Mouse (Mus musculus): ENCODE results near the gene Ppp1r10. TPM values are rescaled to one million over a fixed set of nuclear protein-coding genes. Genes with fewer than 3 reads are reported as not detected.

Gene Ppp1r10
- total RNA-seq, 2 experiments from 2014 or later = 83.2 to 83.8 TPM

- DNase-seq (ENCODE audit: low spot score in 2 of 2) = peak; percentile 96
- Histone ChIP-seq H3K4me3 (peak within 1 kb of the TSS; percentile 87), H3K27ac (peak within 1 kb of the TSS; percentile 83)
- peak; percentile 89 for TF ChIP-seq CTCF (conservative IDR thresholded peaks at IDR 0.05)
Measured at GRCm38 (mm10) chr17:35879245-35880057, 36.8 kb upstream of the Ppp1r10 start, which contains the start of gene Dhx16. TSS of gene Dhx16 (plus strand) at chr17:35879819.

DNA sequence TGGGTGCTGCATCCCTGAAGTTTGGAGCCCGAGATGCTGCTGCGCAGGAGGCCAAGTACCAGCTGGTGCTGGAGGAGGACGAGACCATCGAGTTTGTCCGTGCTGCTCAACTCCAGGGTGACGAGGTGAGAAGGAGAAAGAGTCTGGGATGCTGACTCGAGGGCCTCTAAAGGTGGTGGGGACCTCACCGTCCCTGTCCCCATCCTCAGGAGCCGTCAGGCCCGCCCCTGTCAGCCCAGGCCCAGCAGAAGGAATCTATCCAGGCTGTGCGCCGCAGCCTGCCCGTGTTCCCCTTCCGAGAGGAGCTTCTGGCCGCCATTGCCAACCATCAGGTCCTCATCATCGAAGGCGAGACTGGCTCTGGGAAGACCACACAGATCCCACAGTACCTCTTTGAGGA, 33.3 kb upstream of the Ppp1r10 start:
- DNase-seq (ENCODE audit: low spot score in 2 of 2) = no peak
- no peak for TF ChIP-seq CTCF (conservative IDR thresholded peaks at IDR 0.05)
- no peak overlapping the region for H3K4me3 ChIP-seq
- no peak overlapping the region for H3K27ac ChIP-seq

- DNase-seq (ENCODE audit: low spot score in 2 of 2) = no peak
- no peak for TF ChIP-seq CTCF (conservative IDR thresholded peaks at IDR 0.05)
- Histone ChIP-seq H3K27ac (no peak overlapping the region), H3K4me3 (no peak overlapping the region)
Measured at GRCm38 (mm10) chr17:35883777-35884176, 32.5 kb upstream of the Ppp1r10 start.

GRCm38 (mm10) chr17:35887725-35888124, 28.5 kb upstream of the Ppp1r10 start:
- no peak for DNase-seq (ENCODE audit: low spot score in 2 of 2)
- TF ChIP-seq CTCF (conservative IDR thresholded peaks at IDR 0.05) = no peak
- no peak overlapping the region for H3K27ac ChIP-seq
- H3K4me3 ChIP-seq = no peak overlapping the region

DNA sequence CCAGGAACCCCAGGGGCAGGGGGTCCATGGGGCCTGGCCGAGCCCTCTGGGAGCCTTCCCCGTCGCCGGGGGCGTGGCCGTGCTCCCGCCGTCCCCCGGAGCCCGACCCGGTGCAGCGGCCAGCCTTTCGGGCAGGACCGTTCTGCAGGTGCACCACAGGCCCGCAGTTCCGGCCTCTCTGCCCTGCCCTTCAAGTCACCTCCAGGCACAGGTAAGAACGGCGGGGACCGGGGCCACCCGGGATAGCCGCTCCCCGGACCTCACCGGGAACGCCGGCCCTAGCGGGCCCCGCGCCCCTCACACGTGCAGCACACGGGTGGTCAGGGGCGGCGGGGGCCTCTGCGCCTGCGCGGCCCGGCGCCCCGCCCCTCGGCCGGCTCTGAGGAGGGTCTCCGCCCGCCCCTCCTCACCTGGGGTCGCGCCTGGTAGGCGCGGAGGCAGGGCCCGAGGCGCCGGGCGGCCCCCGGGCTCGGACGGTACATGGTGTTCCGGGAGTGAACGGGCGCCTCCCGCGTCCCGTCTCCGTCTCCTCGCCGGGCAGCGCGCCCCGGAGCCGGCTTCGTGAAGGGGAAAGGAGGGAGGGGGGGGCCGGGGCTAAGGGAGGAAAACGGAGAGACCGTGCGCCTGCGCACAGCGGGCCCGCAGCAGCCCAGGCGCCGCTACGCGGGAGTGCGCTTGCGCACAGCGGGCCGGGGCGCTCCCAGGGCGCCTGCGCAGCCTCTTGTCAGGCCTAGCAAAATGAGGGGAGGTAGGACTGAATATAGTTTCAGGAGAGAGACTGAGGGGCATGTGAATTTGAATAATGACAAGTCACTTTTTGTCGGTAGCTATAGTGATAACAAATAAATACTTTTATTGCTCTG, 19.2 kb upstream of the Ppp1r10 start, which contains the start of gene 2310061I04Rik:
TSS of gene 2310061I04Rik (minus strand) at position 651 of the 863 bp plus-strand sequence.
- no peak for TF ChIP-seq CTCF (conservative IDR thresholded peaks at IDR 0.05)
- H3K4me3 ChIP-seq = peak within 1 kb of the TSS; percentile 74
- peak within 1 kb of the TSS; percentile 94 for H3K27ac ChIP-seq
- peak; percentile 91 to 93 for DNase-seq (ENCODE audit: low spot score in 2 of 2)

DNA sequence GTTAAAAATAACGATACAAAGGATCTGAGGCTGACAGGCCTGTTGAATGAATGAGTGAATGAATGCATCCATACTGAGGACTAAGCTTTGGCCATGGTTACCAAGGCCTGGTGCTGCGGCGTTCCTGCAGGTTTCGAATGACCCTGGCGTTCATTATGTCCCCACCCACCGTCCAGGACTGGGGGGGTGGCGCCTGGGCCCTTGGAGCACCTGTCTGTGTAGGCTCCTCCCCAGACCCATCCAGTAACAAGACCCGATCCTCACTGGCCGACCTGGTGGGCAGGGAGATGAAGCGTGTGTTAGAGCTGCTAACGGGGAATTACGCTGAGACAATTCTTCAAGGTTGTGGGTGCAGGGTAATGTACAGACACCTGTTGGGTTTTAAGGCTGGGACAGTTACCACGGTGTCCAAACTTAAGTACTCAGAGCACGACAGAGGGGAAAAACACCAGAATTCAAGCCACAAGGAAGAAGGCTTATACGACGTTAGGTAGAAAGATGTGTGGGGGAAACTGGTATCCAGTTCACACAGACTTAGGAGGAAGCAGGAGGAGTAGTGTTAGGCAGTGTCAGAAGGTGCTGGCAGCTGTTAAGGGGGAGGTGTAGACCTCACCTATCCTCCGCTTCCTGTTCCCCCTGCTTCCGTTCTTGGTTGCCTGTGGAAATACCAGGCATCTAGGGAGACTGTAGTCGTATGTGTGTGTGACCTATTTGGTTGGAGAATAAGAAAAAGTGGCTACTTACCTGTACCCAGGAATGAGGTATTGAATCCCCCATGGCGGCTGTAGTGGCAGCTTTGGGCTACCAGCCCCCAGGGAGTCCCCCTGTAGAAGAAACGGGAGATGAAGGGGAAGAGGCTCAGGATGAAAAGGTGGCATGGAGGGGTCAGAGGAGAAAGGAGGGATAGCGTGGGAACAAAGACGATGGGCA, 18.3 kb upstream of the Ppp1r10 start:
- no peak for TF ChIP-seq CTCF (conservative IDR thresholded peaks at IDR 0.05)
- Histone ChIP-seq H3K4me3 (peak overlapping the region; percentile 74), H3K27ac (peak overlapping the region; percentile 94)
- DNase-seq (ENCODE audit: low spot score in 2 of 2) = no peak

- TF ChIP-seq CTCF (conservative IDR thresholded peaks at IDR 0.05) = no peak
- Histone ChIP-seq H3K27ac (no peak overlapping the region), H3K4me3 (no peak overlapping the region)
- DNase-seq (ENCODE audit: low spot score in 2 of 2) = no peak
Measured at GRCm38 (mm10) chr17:35900636-35901035, 15.6 kb upstream of the Ppp1r10 start.

DNA sequence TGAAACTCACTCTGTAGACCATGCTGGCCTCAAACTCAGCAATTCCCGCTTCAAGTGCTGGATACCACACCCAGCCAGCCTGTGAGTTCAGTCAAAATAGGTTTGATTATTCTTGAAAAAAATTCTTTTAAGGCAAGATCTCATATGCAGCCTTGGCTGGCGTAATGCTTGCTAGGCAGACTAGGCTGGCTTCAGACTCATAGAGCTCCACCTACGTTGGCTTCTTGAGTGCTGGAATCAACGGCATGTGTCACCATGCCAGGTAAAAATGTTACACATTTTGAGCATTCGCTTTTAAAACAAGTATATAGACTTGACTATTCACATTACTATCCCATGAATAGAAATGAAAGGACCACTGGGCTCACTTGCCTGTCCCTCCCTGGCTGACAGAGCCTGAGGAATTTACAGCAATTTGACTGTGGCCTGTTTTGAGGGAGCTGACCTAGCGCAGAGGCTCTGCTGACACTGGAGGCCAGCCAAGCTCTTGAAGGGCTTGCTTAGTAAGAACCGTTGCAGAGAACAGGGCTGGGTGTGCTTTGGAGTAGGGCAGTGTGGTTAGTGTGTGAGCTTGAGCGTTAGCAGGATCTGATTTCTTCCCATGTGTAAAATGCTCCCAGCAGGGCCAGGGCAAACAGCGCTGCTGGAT, 12.8 kb upstream of the Ppp1r10 start:
- Histone ChIP-seq H3K27ac (no peak overlapping the region), H3K4me3 (no peak overlapping the region)
- DNase-seq (ENCODE audit: low spot score in 2 of 2) = no peak
- no peak for TF ChIP-seq CTCF (conservative IDR thresholded peaks at IDR 0.05)

- H3K27ac ChIP-seq = no peak overlapping the region
- no peak overlapping the region for H3K4me3 ChIP-seq
- TF ChIP-seq CTCF (conservative IDR thresholded peaks at IDR 0.05) = no peak
- DNase-seq (ENCODE audit: low spot score in 2 of 2) = no peak
Measured at GRCm38 (mm10) chr17:35903992-35904355, 12.3 kb upstream of the Ppp1r10 start.

DNA sequence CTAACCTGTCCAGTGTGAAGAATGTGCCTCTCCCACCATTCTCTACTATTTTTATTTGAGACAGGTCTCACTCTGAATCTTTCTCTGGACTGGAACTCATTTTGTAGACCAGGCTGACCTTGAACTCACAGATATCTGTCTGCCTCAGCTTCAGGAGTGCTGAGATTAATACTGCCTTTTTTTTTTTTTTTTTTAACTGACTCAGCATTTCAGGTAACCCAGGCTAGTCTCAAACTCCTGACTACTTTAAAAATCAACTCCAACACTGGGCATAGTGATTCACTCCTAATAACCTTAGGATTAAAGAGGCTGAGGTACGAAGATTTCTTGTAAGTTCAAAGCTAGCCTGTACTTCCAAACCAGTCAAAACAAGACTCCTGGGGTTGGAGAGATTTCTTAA, 10.6 kb upstream of the Ppp1r10 start:
- TF ChIP-seq CTCF (conservative IDR thresholded peaks at IDR 0.05) = no peak
- no peak overlapping the region for H3K27ac ChIP-seq
- no peak overlapping the region for H3K4me3 ChIP-seq
- no peak for DNase-seq (ENCODE audit: low spot score in 2 of 2)

DNA sequence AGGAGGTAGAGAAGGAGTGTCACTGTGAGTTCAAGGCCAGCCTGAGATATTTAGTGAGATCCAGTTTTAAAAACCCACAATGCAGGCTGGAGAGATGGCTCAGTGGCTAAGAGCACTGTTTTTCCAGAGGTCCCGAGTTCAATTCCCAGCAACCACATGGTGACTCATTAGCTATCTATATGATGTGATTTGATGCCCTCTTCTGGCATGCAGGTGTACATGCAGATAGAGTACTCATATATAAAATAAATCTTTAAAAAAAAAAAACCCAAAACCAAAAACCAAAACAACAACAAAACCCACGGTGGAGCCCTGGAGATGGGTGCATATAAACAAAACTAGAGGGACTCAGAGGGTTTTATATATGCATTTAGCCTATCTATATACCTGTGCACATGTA, 8.6 kb upstream of the Ppp1r10 start:
- Histone ChIP-seq H3K4me3 (no peak overlapping the region), H3K27ac (no peak overlapping the region)
- peak; percentile 60 for TF ChIP-seq CTCF (conservative IDR thresholded peaks at IDR 0.05)
- no peak for DNase-seq (ENCODE audit: low spot score in 2 of 2)

All from layer of hippocampus, adult 2 months (tissue).